Mouse (Mus musculus) C2C12 (cell line): Measurements from ENCODE around the gene Gm49395.

Experiments used
- CTCF ChIP-seq: IDR thresholded peaks from one replicate; pipeline ENCODE4 v1.5.1; 2011; ENCODE audit not compliant: control insufficient read depth, insufficient read depth, insufficient read length
- MAX ChIP-seq: IDR thresholded peaks from one replicate; pipeline ENCODE4 v1.6.1; 2011; ENCODE audit warnings: mild to moderate bottlenecking, control low read depth
- MYOD1 ChIP-seq: IDR thresholded peaks from one replicate; pipeline ENCODE4 v1.6.1; 2011; ENCODE audit warnings: low read depth; ENCODE audit not compliant: control insufficient read depth, insufficient read length
- MYOG ChIP-seq: IDR thresholded peaks from one replicate; pipeline ENCODE4 v1.6.1; 2011; ENCODE audit not compliant: control insufficient read depth, insufficient read length; ENCODE audit errors: extremely low read depth
- USF1 ChIP-seq: IDR thresholded peaks from one replicate; pipeline ENCODE4 v1.6.1; 2011; ENCODE audit warnings: low read depth, mild to moderate bottlenecking, control low read depth, moderate library complexity

DNA sequence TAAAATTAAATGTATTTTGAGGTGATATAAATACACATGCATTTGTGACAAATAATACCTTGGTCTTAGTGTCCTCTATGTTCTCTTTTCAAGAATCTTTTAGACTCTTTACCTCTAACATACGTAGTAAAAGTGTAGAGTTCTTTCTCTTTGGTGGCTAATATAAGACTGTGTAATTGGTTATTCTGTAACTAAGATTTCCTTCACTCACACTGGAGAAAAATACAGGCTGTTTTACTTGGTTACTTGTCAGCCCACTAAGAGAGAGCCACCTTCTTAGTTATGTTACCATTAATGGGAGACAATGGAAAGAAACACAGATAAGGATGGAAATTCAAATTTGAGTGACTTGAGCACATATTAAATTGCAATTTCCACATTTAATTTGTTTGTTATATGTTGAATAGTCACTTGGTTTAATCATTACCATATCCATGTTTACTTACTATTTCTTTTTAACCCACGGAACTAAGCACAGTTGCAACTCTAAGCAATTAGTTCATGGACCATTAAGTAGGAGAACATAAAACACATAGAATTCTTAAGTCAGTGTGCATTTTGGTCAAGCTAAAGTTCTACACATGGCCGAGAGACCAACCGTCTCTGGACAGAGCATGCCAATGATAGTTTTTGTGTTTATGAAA, 34.3 kb downstream of the Gm49395 start:
- TF ChIP-seq CTCF: no peak
- no peak for TF ChIP-seq USF1
- no peak for TF ChIP-seq MYOG
- TF ChIP-seq MYOD1: no peak
- no peak for TF ChIP-seq MAX
